13 mouse cellular contexts compared by ENCODE assay signal in genomic region chr12:79646646-79647164, GRCm38 (mm10).
DNase-seq lines count a peak whose midpoint lies in the region; ATAC-seq lines count a peak whose summit lies in the region.
"Had no signal": no experiment of that assay in that cellular context is flagged by ENCODE, and none has a peak within 500 bp of the region (broad histone marks: within the 10 kb centered on the region; RNA-seq: fewer than 3 reads in every experiment).

No protein-coding gene starts in this region.

- H3K27ac ChIP-seq in heart, embryonic 16.5 days (ENCODE audit: low read length) = 0 out of 2 replicates have a peak overlapping the region, but pooled peaks have one; percentile 16
- H3K27ac ChIP-seq: hindbrain, postnatal 0 days; left cerebral cortex, adult 2 months; neural tube, embryonic 12.5 days had no signal

- H3K27me3 ChIP-seq in heart, embryonic 16.5 days (ENCODE audit: control insufficient read depth, insufficient read depth, low read length) = no peaks in the 10 kb centered on the region
- H3K27me3 ChIP-seq: neural tube, embryonic 12.5 days had no signal

- ATAC-seq in heart, embryonic 16.5 days (replicated peaks; ENCODE audit: extremely low read depth, insufficient read depth, low FRiP score) = no peak; the same call in 1 of the 2 replicates
- ATAC-seq in megakaryocyte progenitor cell, adult 5-6 weeks (replicated peaks; ENCODE audit: poor library complexity) = peak; percentile 71
- ATAC-seq: hindbrain, postnatal 0 days had no signal

- no peak overlapping the region for H3K4me2 ChIP-seq in heart, embryonic 16.5 days (ENCODE audit: low read depth, low read length)
- H3K4me2 ChIP-seq: neural tube, embryonic 12.5 days had no signal

- H3K36me3 ChIP-seq in heart, embryonic 16.5 days (ENCODE audit: control insufficient read depth, insufficient read depth) = no peaks in the 10 kb centered on the region
- H3K36me3 ChIP-seq: neural tube, embryonic 12.5 days had no signal

- H3K4me1 ChIP-seq in heart, embryonic 16.5 days (ENCODE audit: control insufficient read depth, insufficient read depth, low read length) = no peaks in the 10 kb centered on the region
- H3K4me1 ChIP-seq: neural tube, embryonic 12.5 days had no signal

- H3K4me3 ChIP-seq in heart, embryonic 16.5 days (ENCODE audit: low read length) = no peak overlapping the region
- H3K4me3 ChIP-seq: left cerebral cortex, adult 2 months; neural tube, embryonic 12.5 days had no signal

- DNase-seq in heart, postnatal 4 days = no peak
- peak; percentile 96 for DNase-seq in T-cell, adult 2 months (ENCODE audit: low spot score)
- DNase-seq in thymus, adult 18-20 months = peak; percentile 52 to 78
- no peak for DNase-seq in frontal cortex, postnatal 10 days (ENCODE audit: low spot score in 2 of 2)
- DNase-seq in cerebellum, adult 11-12 months = no peak
- no peak for DNase-seq in c-Kit-positive CD71-positive TER-119-positive erythroid progenitor cells, embryonic 14.5 days (ENCODE audit: low spot score)
- DNase-seq: cerebellum, postnatal 10 days; gastrocnemius, postnatal 36 days had no signal

- WGBS in heart, embryonic 16.5 days = 60% methylated on average over 9 of the region's 9 CpGs

- H3K9ac ChIP-seq in heart, embryonic 16.5 days (ENCODE audit: low read length) = no peak overlapping the region
- H3K9ac ChIP-seq: neural tube, embryonic 12.5 days had no signal

- no peaks in the 10 kb centered on the region for H3K9me3 ChIP-seq in heart, embryonic 16.5 days (replicated peaks; ENCODE audit: control insufficient read depth, low read length)
- H3K9me3 ChIP-seq: neural tube, embryonic 12.5 days had no signal

Comparison
In these comparisons a context has a peak if more than half of its experiments do, and no peak if none do; other contexts are left out.
1. DNase-seq: peak in T-cell, adult 2 months (single experiment) and thymus, adult 18-20 months (2 of 2); none in heart, postnatal 4 days (single experiment), frontal cortex, postnatal 10 days (0 of 2), cerebellum, adult 11-12 months (single experiment) and c-Kit-positive CD71-positive TER-119-positive erythroid progenitor cells, embryonic 14.5 days (single experiment).